In the genomic region with DNA sequence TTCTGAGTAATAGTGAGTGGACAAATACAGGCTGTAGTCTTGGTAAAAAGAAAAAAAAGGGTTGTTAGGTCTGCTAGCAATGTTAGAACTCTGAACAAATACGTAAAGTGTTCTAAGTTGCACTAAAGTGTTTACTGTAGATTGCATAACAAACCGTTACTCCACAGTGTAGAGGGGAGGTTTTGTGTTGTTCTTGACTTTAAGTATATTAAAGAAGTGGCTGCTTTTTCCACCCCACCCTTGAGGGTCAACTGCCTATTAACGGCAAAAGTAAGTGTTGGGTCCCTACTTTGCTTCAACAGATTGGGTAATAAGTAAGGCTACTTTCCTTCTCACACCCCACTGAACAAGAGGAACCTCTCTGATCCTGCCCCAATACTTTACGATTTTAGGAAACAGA, we compare ENCODE assay signal across 29 mouse cellular contexts.
DNase-seq lines count a peak whose midpoint lies in the region; ATAC-seq and TF ChIP-seq lines count a peak whose summit lies in the region.
"Had no signal": no experiment of that assay in that cellular context is flagged by ENCODE, and none has a peak within 500 bp of the region (broad histone marks: within the 10 kb centered on the region; RNA-seq: fewer than 3 reads in every experiment).

No protein-coding gene starts in this region.

- H3K36me3 ChIP-seq in lung, embryonic 14.5 days (ENCODE audit: insufficient read depth) = no peaks in the 10 kb centered on the region
- H3K36me3 ChIP-seq in hindbrain, embryonic 12.5 days = no peaks in the 10 kb centered on the region
- H3K36me3 ChIP-seq: embryonic facial prominence, embryonic 10.5 days; embryonic facial prominence, embryonic 13.5 days; G1E; heart, embryonic 10.5 days; heart, embryonic 13.5 days; hindbrain, embryonic 15.5 days had no signal

- no peak overlapping the region for H3K4me3 ChIP-seq in lung, embryonic 14.5 days (ENCODE audit: low read depth, low read length)
- no peak overlapping the region for H3K4me3 ChIP-seq in lung, adult 2 months (replicated peaks; ENCODE audit: extremely low read depth, low read depth, low read length)
- no peak overlapping the region for H3K4me3 ChIP-seq in hindbrain, embryonic 12.5 days
- H3K4me3 ChIP-seq: embryonic facial prominence, embryonic 10.5 days; embryonic facial prominence, embryonic 13.5 days; erythroblast, embryonic 14.5 days; forebrain, embryonic 13.5 days; heart, adult 2 months; heart, embryonic 10.5 days; heart, embryonic 13.5 days; hindbrain, embryonic 15.5 days had no signal

- no peak for TF ChIP-seq CTCF in lung, embryonic 14.5 days (IDR thresholded peaks at IDR 0.05; ENCODE audit: low read depth)
- no peak for TF ChIP-seq CTCF in lung, adult 2 months (IDR thresholded peaks at IDR 0.05; ENCODE audit: insufficient read depth, low read length)

- WGBS in lung, embryonic 14.5 days = 66% methylated on average over 4 of the region's 4 CpGs
- 72% methylated on average over 4 of the region's 4 CpGs for WGBS in lung, adult 2 months
- 91% methylated on average over 4 of the region's 4 CpGs for WGBS in hindbrain, embryonic 12.5 days

- no peak overlapping the region for H3K27ac ChIP-seq in lung, embryonic 14.5 days (ENCODE audit: low read depth)
- H3K27ac ChIP-seq in hindbrain, embryonic 12.5 days = no peak overlapping the region
- H3K27ac ChIP-seq: embryonic facial prominence, embryonic 10.5 days; embryonic facial prominence, embryonic 13.5 days; forebrain, embryonic 13.5 days; heart, adult 2 months; heart, embryonic 10.5 days; heart, embryonic 13.5 days; hindbrain, embryonic 15.5 days had no signal

- H3K9ac ChIP-seq in lung, embryonic 14.5 days = no peak overlapping the region
- no peak overlapping the region for H3K9ac ChIP-seq in hindbrain, embryonic 12.5 days
- H3K9ac ChIP-seq: embryonic facial prominence, embryonic 13.5 days; forebrain, embryonic 13.5 days; heart, embryonic 13.5 days; hindbrain, embryonic 15.5 days had no signal

- H3K27me3 ChIP-seq in lung, embryonic 14.5 days (ENCODE audit: insufficient read depth, low read length) = no peaks in the 10 kb centered on the region
- H3K27me3 ChIP-seq in hindbrain, embryonic 12.5 days = no peaks in the 10 kb centered on the region
- H3K27me3 ChIP-seq: CH12.LX; embryonic facial prominence, embryonic 13.5 days; forebrain, embryonic 13.5 days; heart, embryonic 13.5 days; hindbrain, embryonic 15.5 days; Patski had no signal

- no peaks in the 10 kb centered on the region for H3K9me3 ChIP-seq in lung, embryonic 14.5 days (ENCODE audit: low read depth, low read length)
- H3K9me3 ChIP-seq in hindbrain, embryonic 12.5 days (replicated peaks) = no peaks in the 10 kb centered on the region
- H3K9me3 ChIP-seq: embryonic facial prominence, embryonic 10.5 days; embryonic facial prominence, embryonic 13.5 days; forebrain, embryonic 13.5 days; heart, embryonic 10.5 days; heart, embryonic 13.5 days; hindbrain, embryonic 15.5 days had no signal

- H3K4me1 ChIP-seq in lung, embryonic 14.5 days (ENCODE audit: insufficient read depth) = no peaks in the 10 kb centered on the region
- H3K4me1 ChIP-seq in lung, adult 2 months (ENCODE audit: control insufficient read depth, insufficient read depth, low read length) = no peaks in the 10 kb centered on the region; the same call in 1 of the 2 replicates
- 0 out of 2 replicates have a peak, but pooled peaks cover 2% of the 10 kb centered on the region for H3K4me1 ChIP-seq in hindbrain, embryonic 12.5 days
- H3K4me1 ChIP-seq: embryonic facial prominence, embryonic 10.5 days; heart, embryonic 10.5 days had no signal

- DNase-seq in lung, embryonic 14.5 days = peak; percentile 24
- no peak for DNase-seq in lung, adult 2 months
- DNase-seq in lung, postnatal 10 days = peak; percentile 7
- DNase-seq in lung, postnatal 36 days = peak; percentile 73
- DNase-seq in kidney, adult 8-10 months = no peak
- DNase-seq: adrenal gland, postnatal 14 days; B cell, adult 2 months; cerebellum, adult 11 months; cerebellum, adult 2 months; cerebellum, adult 9-11 months; cerebellum, postnatal 36 days; embryo, embryonic 11 days; gastrocnemius, postnatal 10 days; gastrocnemius, postnatal 36 days; heart, adult 2 months; heart, postnatal 14 days; heart, postnatal 4 days had no signal

- H3K4me2 ChIP-seq in lung, embryonic 14.5 days = no peak overlapping the region
- no peak overlapping the region for H3K4me2 ChIP-seq in hindbrain, embryonic 12.5 days (replicated peaks)
- H3K4me2 ChIP-seq: embryonic facial prominence, embryonic 13.5 days; forebrain, embryonic 13.5 days; heart, embryonic 13.5 days; hindbrain, embryonic 15.5 days had no signal

- TF ChIP-seq POLR2A in lung, adult 2 months (IDR thresholded peaks at IDR 0.05; ENCODE audit: borderline replicate concordance, extremely low read depth, low read depth, low read length) = no peak

- no peak for ATAC-seq in lung, embryonic 14.5 days (ENCODE audit: insufficient read depth)
- no peak for ATAC-seq in hindbrain, embryonic 12.5 days (ENCODE audit: low FRiP score)
- ATAC-seq: forebrain, embryonic 13.5 days; forebrain, embryonic 16.5 days; Patski had no signal

Comparison
In these comparisons a context has a peak if more than half of its experiments do, and no peak if none do; other contexts are left out.
1. DNase-seq: peak in lung, embryonic 14.5 days (single experiment), lung, postnatal 10 days (single experiment) and lung, postnatal 36 days (single experiment); none in lung, adult 2 months (single experiment) and kidney, adult 8-10 months (0 of 2).